Mouse (Mus musculus): ENCODE data around the gene Vamp4. TPM values are rescaled to one million over a fixed set of nuclear protein-coding genes. Genes with fewer than 3 reads are reported as not detected.

Vamp4 gene
- polyA plus RNA-seq, 1 experiment, result 20.4 TPM

- TF ChIP-seq GATA1 (IDR thresholded peaks at IDR 0.05; ENCODE audit: low read length), result no peak
Measured at GRCm38 (mm10) chr1:162567351-162567750, 3.0 kb upstream of the Vamp4 start.

GRCm38 (mm10) chr1:162570931-162571601, 751 bp downstream of the Vamp4 start:
- no peak for TF ChIP-seq GATA1 (IDR thresholded peaks at IDR 0.05; ENCODE audit: low read length)

GRCm38 (mm10) chr1:162575098-162575497, 4.8 kb downstream of the Vamp4 start:
- TF ChIP-seq GATA1 (IDR thresholded peaks at IDR 0.05; ENCODE audit: low read length), result no peak

DNA sequence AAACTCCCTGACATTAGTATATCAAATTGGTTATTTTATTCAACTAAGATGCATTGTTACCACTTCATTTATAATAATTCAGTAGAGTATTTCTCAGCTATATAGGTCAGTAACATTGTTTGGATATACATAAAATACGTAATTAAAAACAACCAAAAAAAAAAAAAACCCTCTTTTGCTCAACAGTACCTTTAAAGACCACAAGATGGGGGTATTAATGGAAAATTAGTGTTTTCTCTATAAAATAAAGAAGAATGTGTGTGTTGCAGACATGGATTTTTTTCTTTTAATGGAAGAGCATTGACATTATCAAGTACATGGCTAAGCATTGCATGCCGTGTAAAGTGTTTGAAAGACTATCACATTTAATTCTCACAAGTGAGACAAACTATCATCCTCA, 12.6 kb downstream of the Vamp4 start:
- TF ChIP-seq GATA1 (IDR thresholded peaks at IDR 0.05; ENCODE audit: low read length), result no peak

DNA sequence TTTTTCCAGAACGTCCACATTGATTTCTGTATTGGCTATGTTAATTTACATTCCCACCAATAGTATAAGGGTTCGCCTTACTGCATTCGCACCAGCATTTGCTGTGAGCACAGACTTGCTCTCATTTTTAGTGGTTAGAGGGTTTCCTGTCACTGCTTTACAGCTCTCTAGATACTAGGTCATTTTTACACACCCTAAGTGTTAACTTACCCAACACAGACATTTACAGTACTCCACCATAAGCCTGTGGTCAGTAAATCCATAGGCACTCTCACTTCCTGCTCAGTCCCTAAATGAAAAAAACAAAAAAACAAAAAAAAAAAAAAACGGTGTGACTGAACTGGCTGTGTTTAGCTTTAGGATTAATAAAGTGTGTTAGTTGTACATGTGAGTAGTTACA, 16.0 kb downstream of the Vamp4 start:
- no peak for TF ChIP-seq GATA1 (IDR thresholded peaks at IDR 0.05; ENCODE audit: low read length)

DNA sequence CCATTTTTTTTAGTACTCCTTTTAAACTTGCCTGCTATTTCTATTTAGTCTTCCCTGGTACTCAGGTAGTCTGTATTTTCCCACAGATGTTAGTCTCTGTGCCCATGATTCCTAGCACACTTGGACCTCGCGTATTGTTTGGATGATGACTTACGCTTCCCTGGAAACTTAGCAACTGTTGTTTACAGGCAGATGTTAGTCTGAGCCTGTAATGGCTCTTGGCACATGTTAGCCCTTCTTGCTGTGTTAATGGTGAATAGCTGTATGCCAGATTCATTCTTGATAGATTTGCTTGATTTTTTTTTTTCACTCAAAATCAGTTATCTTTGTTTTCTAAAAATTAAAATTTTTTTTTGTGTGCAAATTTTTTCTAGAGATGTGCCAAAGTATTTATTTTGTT, 18.3 kb downstream of the Vamp4 start:
- TF ChIP-seq GATA1 (IDR thresholded peaks at IDR 0.05; ENCODE audit: low read length), result no peak

DNA sequence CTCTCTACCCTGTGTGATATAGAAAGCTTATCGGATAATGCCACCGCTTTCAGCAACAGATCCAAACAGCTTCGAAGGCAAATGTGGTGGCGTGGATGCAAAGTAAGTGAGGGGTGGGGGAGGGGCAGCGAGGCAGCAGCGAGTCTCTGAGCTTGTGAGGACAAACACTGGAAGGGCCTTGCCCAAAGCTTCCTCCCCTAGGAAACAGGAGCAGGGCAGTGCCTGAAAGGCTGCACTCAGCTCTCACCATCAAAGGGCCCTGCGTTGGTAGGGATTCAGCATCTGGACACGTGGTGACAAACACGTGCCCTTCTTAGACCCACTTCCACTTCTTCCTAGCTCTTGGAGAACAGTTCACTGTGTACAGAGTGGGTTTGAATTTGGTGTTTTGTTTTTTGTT, 19.1 kb downstream of the Vamp4 start:
- no peak for TF ChIP-seq GATA1 (IDR thresholded peaks at IDR 0.05; ENCODE audit: low read length)

- TF ChIP-seq GATA1 (IDR thresholded peaks at IDR 0.05; ENCODE audit: low read length), result no peak
Measured at GRCm38 (mm10) chr1:162590415-162590997, 20.2 kb downstream of the Vamp4 start.

GRCm38 (mm10) chr1:162597379-162598102, 27.2 kb downstream of the Vamp4 start:
- TF ChIP-seq GATA1 (IDR thresholded peaks at IDR 0.05; ENCODE audit: low read length), result no peak

DNA sequence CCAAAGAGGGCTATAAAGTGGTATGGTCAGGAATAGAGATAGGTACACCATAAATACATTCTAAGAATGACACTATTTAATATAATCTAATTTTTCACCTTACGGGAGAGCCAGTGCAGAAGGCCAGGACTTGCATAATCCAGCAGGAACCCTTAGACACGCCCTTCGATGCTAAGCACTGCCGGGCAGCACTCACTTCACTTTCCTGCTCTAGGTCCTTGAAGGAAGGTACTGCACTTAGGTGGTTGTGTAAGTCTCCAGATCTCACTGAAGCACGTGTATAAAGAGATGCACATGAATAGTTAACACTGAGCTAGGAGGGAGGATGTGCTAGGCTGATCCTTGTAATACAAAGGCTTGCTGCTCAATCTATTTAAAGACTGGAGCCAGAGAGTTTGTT, 29.3 kb downstream of the Vamp4 start:
- TF ChIP-seq GATA1 (IDR thresholded peaks at IDR 0.05; ENCODE audit: low read length), result no peak

DNA sequence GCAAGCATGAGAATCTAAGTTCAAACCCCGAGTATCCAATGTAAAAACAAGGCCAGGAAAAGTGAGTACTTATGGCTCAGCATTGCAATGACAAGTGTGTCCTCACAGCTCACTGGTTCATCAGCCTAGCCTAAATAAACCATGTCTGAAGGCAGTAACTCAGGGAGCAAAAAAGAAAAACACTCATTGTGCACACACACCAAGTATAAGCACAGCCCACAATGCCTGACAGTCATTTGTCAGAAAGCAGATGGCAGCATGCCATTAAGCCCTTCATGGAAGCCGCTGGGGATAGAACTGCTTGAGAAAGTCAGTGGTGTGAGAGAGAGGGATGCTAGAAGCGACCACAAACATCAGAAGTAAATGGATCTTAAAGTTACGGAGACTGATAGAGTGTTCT, 31.0 kb downstream of the Vamp4 start:
- TF ChIP-seq GATA1 (IDR thresholded peaks at IDR 0.05; ENCODE audit: low read length), result no peak

GRCm38 (mm10) chr1:162608127-162608526, 37.8 kb downstream of the Vamp4 start:
- no peak for TF ChIP-seq GATA1 (IDR thresholded peaks at IDR 0.05; ENCODE audit: low read length)

GRCm38 (mm10) chr1:162609633-162610250, 39.4 kb downstream of the Vamp4 start:
- no peak for TF ChIP-seq GATA1 (IDR thresholded peaks at IDR 0.05; ENCODE audit: low read length)

DNA sequence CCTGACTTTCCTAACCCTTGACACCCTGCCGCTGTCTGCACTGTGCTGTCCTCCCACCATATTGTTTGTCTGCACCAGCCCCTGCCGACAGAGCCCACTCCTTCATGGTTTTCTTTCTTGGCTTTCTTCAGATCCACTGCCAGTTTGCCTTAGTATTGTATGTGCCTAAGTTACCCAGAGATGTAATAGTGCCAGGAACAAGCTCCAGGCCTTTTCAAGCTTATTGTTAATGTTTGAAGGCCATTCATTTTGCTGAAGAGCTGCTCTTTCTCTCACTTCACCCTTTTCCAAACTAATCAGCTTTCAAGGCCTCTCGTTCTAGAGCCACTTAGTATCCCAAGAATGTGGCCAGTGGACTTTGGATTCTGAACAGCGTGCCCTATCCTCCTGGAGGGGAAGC, 40.9 kb downstream of the Vamp4 start:
- TF ChIP-seq GATA1 (IDR thresholded peaks at IDR 0.05; ENCODE audit: low read length), result no peak

DNA sequence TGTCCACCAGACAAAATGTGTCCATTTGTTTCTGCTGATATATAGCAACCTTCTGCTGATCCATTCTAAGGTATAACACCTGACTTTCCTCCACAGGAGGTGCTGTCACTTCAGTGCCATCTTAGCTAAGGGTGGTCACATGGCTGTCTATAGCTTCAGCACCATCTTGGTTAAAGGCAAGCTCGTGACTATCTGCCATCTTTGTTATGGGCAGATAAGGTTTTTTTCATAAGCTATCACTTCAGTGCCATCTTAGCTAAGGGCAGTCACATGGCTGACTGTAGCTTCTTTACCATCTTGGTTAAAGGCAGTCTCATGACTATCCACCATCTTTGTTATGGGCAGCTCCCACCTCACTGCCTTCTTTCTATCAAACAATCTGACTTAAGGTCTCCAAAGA, 45.2 kb downstream of the Vamp4 start:
- TF ChIP-seq GATA1 (IDR thresholded peaks at IDR 0.05; ENCODE audit: low read length), result peak; percentile 43

GRCm38 (mm10) chr1:162620487-162620886, 50.2 kb downstream of the Vamp4 start:
- TF ChIP-seq GATA1 (IDR thresholded peaks at IDR 0.05; ENCODE audit: low read length), result no peak

All from G1E-ER4 (cell line).